Mouse (Mus musculus): ENCODE measurements around the gene Phc1. TPM values are rescaled to one million over a fixed set of nuclear protein-coding genes. Genes with fewer than 3 reads are reported as not detected.
A peak's percentile ranks its signal among the peaks of the same experiment; 100 is the strongest.

Phc1 gene
- total RNA-seq, 2 experiments from 2014 or later, result 1.4 to 8.0 TPM

GRCm38 (mm10) chr6:122339648-122340341 lies 566 bp downstream of the Phc1 start:
- ATAC-seq (replicated peaks; ENCODE audit: low FRiP score, poor library complexity, severe bottlenecking), result peak; percentile 40

GRCm38 (mm10) chr6:122339047-122339647 lies 1.2 kb downstream of the Phc1 start:
- ATAC-seq (replicated peaks; ENCODE audit: low FRiP score, poor library complexity, severe bottlenecking), result peak; percentile 76

GRCm38 (mm10) chr6:122337546-122337945 lies 2.8 kb downstream of the Phc1 start:
- no peak for ATAC-seq (replicated peaks; ENCODE audit: low FRiP score, poor library complexity, severe bottlenecking)

GRCm38 (mm10) chr6:122334786-122335340 lies 5.5 kb downstream of the Phc1 start:
- no peak for ATAC-seq (replicated peaks; ENCODE audit: low FRiP score, poor library complexity, severe bottlenecking)

- no peak for ATAC-seq (replicated peaks; ENCODE audit: low FRiP score, poor library complexity, severe bottlenecking)
Measured at GRCm38 (mm10) chr6:122333081-122333612, 7.2 kb downstream of the Phc1 start.

GRCm38 (mm10) chr6:122325361-122325975 lies 14.9 kb downstream of the Phc1 start:
- ATAC-seq (replicated peaks; ENCODE audit: low FRiP score, poor library complexity, severe bottlenecking), result no peak

- no peak for ATAC-seq (replicated peaks; ENCODE audit: low FRiP score, poor library complexity, severe bottlenecking)
Measured at GRCm38 (mm10) chr6:122318726-122319125, 21.6 kb downstream of the Phc1 start.

GRCm38 (mm10) chr6:122310187-122310820 lies 30.1 kb downstream of the Phc1 start:
- ATAC-seq (replicated peaks; ENCODE audit: low FRiP score, poor library complexity, severe bottlenecking), result no peak

GRCm38 (mm10) chr6:122309446-122309960 lies 30.9 kb downstream of the Phc1 start:
- peak; percentile 30 for ATAC-seq (replicated peaks; ENCODE audit: low FRiP score, poor library complexity, severe bottlenecking)

GRCm38 (mm10) chr6:122308505-122309393 lies 31.6 kb downstream of the Phc1 start, which contains the start of gene M6pr:
TSS of gene M6pr (plus strand) at chr6:122308720.
- ATAC-seq (replicated peaks; ENCODE audit: low FRiP score, poor library complexity, severe bottlenecking), result peak; percentile 92

- no peak for ATAC-seq (replicated peaks; ENCODE audit: low FRiP score, poor library complexity, severe bottlenecking)
Measured at GRCm38 (mm10) chr6:122308136-122308504, 32.2 kb downstream of the Phc1 start.

- ATAC-seq (replicated peaks; ENCODE audit: low FRiP score, poor library complexity, severe bottlenecking), result no peak
Measured at GRCm38 (mm10) chr6:122306707-122307106, 33.7 kb downstream of the Phc1 start.

GRCm38 (mm10) chr6:122304790-122305555 lies 35.4 kb downstream of the Phc1 start:
- ATAC-seq (replicated peaks; ENCODE audit: low FRiP score, poor library complexity, severe bottlenecking), result no peak

- no peak for ATAC-seq (replicated peaks; ENCODE audit: low FRiP score, poor library complexity, severe bottlenecking)
Measured at GRCm38 (mm10) chr6:122304355-122304754, 36.0 kb downstream of the Phc1 start.

GRCm38 (mm10) chr6:122303526-122303925 lies 36.8 kb downstream of the Phc1 start:
- ATAC-seq (replicated peaks; ENCODE audit: low FRiP score, poor library complexity, severe bottlenecking), result no peak

- ATAC-seq (replicated peaks; ENCODE audit: low FRiP score, poor library complexity, severe bottlenecking), result no peak
Measured at GRCm38 (mm10) chr6:122302661-122303060, 37.7 kb downstream of the Phc1 start.

GRCm38 (mm10) chr6:122302121-122302520 lies 38.2 kb downstream of the Phc1 start:
- no peak for ATAC-seq (replicated peaks; ENCODE audit: low FRiP score, poor library complexity, severe bottlenecking)

- no peak for ATAC-seq (replicated peaks; ENCODE audit: low FRiP score, poor library complexity, severe bottlenecking)
Measured at GRCm38 (mm10) chr6:122299621-122300133, 40.7 kb downstream of the Phc1 start.
